Mouse (Mus musculus) layer of hippocampus, postnatal 25 days (tissue): Measurements from ENCODE around the gene Phf19. TPM values are rescaled to one million over a fixed set of nuclear protein-coding genes. Genes with fewer than 3 reads are reported as not detected.

Experiments used
- total RNA-seq, 2 experiments: library from RNA; stranded (reverse); gene quantifications; 2 replicates each; pipeline ENCODE4 v1.2.3; 2021

Gene Phf19
- total RNA-seq, 2 experiments from 2014 or later = 0.76 to 1.7 TPM

Other genes starting within 250 kb of the Phf19 start
- gene Gapvd1, start 158.8 kb downstream of the Phf19 start, total RNA-seq = 100 to 1,000 TPM in 1 of 2 experiments, 10 to 100 TPM in 1; 96.2 to 104 TPM
- gene Hspa5, start 142.1 kb downstream of the Phf19 start, total RNA-seq = 100 to 1,000 TPM; 220 to 358 TPM
- 10 to 100 TPM; 29.6 to 34.6 TPM for gene Rabepk, start 114.1 kb downstream of the Phf19 start, total RNA-seq
- 10 to 100 TPM; 82.5 to 84.3 TPM for gene Fbxw2, start 87.7 kb downstream of the Phf19 start, total RNA-seq
- not detected for gene Gm34653, start 81.0 kb downstream of the Phf19 start, total RNA-seq
- under 1 TPM; 0.44 to 0.49 TPM for gene Cutal, start 39.6 kb downstream of the Phf19 start, total RNA-seq
- gene Psmd5, start 39.1 kb downstream of the Phf19 start, total RNA-seq = 10 to 100 TPM; 40.2 to 46.1 TPM
- 1 to 10 TPM; 1.7 to 3.3 TPM for gene Traf1, start 47.7 kb upstream of the Phf19 start, total RNA-seq
- under 1 TPM in 1 of 2 experiments, not detected in 1; 0.40 TPM for gene Hc, start 147.4 kb upstream of the Phf19 start, total RNA-seq
- gene AI182371, start 187.5 kb upstream of the Phf19 start, total RNA-seq = under 1 TPM in 1 of 2 experiments, not detected in 1; 0.59 TPM
- 10 to 100 TPM in 1 of 2 experiments, 1 to 10 TPM in 1; 7.2 to 12.2 TPM for gene Cntrl, start 195.5 kb upstream of the Phf19 start, total RNA-seq